Mouse (Mus musculus): ENCODE results near the gene Mrpl4.

The Mrpl4 gene

DNA sequence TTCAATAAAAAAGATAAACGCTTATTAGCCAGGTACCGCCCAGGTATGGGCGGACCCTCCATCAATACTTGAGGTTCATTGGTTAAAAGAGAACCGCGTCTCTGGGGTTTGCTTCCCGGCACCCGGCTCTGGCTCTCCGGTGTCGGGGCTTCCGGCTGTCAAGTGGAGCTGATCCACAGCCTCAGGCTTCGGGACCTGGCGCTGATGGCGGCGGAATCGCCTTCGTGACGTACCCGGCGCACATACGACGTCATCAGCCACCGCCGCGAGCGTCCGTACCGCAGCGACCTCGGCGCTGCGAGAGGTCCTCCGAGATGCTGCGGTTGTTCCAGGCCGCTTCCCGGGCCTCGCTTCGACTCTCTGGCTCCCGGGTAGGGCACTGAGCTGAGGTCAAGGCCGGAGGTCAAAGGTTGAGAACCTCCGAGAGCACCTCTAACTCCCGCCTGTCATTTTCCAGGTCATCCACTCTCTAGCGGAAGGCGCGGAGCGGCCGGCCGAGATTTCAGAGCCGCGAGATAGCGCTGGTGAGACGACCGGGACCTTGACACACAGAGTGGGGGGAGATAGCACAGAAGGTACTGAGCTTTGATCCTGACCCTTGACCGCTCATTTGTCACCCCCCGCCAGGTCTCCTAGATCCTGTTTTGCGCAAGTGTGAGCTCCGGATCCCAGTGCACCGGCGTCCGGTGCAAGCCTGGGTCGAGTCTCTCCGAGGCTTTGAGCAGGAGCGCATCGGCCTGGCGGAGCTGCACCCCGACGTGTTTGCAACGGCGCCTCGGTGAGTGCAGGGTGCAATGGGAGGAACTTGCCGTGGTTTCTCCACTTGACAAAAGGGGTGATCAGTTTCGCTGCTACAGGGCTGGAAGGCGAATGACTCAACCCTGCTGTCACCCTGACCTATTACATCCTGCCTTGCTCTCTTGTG is at the start of gene Mrpl4:
Gene Mrpl4, plus strand, starts transcription at position 112 of the 925 bp plus-strand sequence.
- peak; percentile 74 for DNase-seq (ENCODE audit: low read depth, low spot score)

DNA sequence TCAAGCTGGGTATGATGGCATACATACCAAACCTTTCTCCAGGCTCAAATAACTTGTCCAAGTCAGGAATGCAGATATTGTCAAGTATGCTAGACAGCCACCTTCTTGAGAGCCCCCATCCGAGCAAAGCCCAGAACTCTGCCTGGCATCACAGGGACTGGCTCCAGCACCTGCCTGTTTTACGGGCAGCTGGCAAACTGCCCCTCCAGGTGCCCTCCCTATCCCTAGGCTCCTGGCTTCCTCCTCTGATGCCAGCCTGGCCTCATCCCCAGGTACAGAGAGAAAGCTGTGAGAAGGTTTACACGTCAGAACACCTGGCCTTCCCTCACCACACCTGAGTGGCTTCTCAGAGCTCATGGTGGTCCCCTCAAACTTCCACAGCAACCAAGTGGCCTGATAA is 45.5 kb upstream of the Mrpl4 start:
- no peak for DNase-seq (ENCODE audit: low read depth, low spot score)

DNA sequence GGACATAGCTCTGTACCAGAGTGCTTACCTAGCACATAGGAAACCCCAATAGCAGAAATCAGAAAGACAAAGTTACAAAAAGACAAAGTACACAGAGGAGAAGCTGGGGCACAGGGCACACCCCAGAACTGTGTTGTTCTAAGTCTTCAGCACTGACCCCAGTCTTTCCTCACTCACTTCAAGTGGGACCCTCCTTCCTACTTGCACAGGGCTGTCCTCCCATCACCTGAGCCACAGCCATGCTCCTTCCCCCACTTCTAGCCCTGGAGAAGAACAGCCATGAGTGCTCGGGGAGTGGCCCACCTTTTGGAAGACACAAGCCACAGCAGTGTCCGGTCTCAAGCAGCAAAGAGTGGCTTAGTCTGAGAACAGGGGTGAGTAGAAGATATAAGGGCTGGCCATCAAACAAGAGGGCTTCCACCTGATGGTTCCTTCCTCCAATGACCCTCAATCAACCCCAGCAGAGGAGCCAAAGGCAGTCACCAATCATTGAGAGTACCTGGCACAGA is 43.1 kb upstream of the Mrpl4 start, which contains the start of gene Dnmt1:
Gene Dnmt1, minus strand, starts transcription at position 459 of the 509 bp plus-strand sequence.
- no peak for DNase-seq (ENCODE audit: low read depth, low spot score)

DNA sequence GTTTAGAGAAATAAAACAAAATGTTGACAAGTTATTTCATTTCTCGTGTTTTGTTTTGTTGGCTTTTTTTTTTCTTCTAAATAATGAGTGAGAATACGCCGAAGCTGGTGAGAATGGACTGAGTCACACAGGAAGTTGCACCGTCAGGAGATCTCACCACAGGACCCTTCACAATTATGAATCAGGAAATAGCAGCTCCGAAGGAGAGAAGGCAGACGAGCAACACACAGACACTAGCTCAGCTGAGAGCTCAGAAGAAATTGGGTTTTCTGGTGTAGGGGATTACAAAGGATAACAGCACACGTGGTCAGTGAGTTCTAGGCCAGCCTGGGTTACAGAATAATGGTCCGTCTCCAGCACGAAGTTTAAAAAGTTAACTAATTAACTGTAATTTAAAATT is 41.0 kb upstream of the Mrpl4 start:
- no peak for DNase-seq (ENCODE audit: low read depth, low spot score)

DNA sequence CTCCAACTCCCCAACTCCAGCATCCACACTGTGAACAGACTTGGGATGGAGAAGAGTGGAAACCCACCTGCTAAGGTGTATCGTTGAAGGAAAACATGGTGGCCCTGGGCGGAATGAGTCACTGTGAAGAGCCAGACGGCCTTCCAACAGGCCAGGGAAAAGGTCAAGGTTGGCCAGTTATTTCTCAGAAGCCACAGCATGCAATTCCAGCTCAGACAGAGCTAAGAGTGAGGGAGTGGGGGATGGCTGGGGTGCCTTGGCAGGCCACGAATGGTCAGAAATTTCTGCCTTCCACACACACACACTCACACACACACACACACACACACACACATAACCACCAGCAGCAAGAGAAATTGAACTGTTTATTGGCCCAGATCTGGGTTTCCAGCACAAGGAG is 36.9 kb upstream of the Mrpl4 start:
- no peak for DNase-seq (ENCODE audit: low read depth, low spot score)

DNA sequence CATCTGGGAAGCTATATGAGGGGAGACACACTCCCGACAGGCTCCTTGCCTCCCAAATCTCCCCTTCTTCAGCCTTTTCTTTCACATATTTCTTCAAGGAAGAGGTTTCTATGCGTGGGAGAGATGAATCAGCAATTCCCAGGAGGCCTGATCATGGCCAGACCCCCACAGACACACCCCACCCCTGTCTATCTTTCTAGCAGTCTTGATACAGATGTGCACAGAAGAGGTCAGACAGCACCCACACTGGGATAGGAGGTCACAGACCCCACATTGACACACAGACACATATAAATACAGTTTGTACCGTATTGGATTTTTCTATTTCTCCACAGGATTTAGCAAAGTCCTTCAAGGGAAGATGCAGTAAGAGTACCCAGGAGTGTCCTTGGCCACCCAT is 36.5 kb upstream of the Mrpl4 start:
- DNase-seq (ENCODE audit: low read depth, low spot score): no peak

DNA sequence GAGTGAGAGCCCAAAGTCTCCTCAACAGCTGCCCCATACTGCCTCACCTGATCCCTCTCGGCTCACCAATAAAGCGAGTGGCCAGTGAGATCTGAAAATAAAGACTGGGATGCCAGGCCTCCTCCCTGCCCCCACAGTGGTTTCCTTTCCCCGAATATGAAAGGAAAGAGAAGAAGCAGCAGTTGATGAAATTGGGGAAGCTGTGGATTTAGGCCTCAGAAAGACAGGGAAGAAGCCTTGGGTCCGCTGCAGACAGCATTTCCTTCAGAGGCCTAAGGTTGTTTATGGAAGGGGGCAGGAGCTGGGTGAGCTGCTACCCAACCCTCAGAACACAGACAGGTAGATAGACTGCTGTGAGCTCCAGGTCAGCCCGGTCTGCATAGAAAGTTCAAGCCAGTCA is 35.8 kb upstream of the Mrpl4 start:
- no peak for DNase-seq (ENCODE audit: low read depth, low spot score)

DNA sequence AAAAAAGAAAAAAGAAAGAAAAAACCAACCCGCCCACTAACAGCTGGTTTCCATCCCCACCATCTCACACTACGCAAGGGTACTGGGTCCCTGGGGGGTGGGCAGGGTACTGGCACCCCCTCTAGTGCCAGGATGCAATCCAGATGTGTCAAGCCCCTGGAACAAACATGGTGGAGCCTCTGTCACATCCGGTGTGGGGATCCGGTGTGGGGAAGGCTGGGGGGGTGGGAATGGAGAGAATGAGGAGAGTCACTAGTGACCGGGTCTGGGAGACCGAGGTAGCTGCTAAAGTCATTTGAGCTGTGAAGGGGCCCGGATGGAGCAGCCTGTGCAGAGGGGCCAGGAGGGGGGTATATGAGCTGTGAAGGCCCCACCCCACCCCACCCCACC is 30.8 kb upstream of the Mrpl4 start:
- DNase-seq (ENCODE audit: low read depth, low spot score): no peak

DNA sequence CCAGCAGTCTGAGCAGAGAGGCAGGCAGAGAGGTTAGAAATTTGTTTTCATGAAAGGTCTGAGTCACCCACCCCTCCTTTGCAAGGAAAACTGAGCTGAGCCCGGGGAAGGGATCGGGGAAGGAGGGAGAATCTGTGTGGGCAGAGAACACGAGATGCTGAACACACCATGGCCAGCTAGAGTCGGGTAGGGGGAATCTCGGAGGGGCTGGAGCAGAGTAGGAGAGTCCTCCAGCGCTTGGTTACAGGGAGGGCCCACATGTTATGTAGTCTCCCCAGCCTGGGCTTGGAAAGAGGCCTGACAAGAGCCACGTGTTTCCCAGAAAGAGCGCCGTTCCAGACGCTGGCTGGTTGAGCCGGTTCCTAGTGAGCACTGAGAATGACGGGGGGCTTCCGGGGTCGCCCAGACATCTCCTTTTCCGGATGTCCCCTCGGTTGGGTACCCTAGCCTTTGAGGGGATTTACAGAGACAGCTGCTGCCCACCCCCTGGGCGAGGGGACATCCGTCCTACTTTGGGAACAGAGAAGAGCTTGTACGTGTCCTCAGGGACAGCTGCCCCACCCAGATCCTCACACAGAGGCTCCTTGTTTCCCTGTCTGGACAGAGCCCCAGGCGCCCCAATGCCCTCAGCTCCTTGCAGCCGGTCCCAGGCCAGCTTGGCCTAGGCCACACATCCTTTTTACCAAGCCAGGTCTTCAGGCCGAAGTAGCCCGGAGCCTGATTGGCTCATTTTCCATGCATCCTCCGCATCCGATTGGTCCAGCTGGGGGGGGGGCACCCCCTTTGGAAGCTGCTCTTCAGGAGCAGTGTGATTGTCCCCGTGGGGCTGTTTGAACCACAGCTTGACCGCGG is 30.2 kb upstream of the Mrpl4 start:
- no peak for DNase-seq (ENCODE audit: low read depth, low spot score)

DNA sequence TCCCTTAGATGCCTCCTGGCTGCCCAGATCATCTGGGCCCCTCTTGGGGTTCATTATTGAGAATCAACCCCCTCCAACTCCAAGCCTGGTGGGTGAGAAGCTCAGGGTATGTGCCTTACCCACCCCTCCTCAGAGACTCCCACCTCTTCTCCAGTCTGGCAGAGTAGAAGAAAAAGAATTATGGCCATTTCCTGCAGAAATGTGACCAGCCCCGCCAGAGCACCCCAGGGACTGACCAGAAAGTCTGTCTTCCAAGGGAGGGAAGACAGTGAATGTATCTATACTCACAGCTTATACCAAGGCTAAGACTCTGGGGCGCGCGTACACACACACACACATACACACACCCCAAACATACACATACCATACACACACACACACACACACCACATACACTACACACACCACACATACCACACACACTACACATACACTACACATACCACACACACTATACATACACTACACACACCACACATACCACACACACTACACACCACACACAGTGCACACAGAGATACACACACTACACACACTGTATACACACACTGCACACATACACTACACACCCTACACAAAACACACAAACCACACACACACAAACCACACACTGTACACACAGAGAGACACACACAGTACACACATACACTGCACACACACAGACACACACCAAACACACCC is 29.4 kb upstream of the Mrpl4 start:
- no peak for DNase-seq (ENCODE audit: low read depth, low spot score)

DNA sequence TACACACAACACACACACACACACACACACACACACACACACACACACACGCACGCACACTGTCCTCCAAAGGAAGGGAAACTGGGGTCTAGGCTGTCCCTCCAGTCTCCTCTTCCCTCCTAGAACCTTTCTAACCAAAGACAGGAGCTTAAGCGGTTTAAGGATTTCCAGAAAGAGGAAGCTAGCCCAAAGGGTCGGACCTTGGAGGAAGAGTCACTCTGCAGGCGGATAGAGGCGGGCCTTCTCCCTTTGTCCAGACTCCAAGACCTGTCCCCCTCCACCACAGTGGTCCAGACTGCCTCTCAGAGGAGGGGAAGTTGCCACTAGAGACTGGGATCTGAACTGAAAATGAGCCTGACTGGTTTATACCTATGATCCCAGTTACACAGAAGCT is 28.9 kb upstream of the Mrpl4 start:
- DNase-seq (ENCODE audit: low read depth, low spot score): no peak

DNA sequence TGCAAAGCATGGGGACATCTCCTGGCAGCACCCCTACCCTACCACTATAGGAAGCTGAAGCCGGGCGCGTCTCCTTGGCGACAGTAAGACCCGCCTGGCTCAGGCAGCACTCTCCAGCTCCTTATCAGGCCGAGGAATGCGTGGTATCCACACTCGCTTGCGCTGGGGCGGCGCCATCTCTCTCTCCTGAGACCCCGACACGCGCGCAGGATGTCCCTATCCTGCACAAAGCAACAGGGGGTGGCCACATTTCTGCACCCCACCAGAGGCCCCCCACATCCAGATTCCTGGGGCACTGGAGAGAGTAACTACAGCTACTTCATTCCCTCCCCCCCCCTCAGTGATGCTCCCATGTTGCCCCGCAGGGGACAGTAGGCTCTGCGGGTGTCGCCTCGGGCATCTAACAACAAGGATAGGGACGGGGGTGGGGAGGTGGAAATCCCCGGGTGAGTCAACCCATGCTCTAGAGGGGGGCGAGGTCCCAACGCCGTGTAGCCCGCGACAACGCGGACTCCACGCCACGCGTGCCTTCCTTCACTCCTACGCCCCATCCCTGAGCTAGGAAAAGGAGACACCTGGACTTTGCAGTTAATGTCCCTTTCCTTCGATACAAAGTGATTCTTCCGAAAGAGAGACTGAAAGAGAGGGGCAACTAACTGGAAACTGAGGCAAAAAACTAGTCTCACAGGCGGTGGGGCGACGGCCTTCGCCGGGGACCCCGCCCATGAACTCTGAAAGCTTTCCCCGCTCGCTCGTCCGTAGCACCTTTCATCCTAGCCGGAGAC is 26.9 kb upstream of the Mrpl4 start:
- no peak for DNase-seq (ENCODE audit: low read depth, low spot score)

DNA sequence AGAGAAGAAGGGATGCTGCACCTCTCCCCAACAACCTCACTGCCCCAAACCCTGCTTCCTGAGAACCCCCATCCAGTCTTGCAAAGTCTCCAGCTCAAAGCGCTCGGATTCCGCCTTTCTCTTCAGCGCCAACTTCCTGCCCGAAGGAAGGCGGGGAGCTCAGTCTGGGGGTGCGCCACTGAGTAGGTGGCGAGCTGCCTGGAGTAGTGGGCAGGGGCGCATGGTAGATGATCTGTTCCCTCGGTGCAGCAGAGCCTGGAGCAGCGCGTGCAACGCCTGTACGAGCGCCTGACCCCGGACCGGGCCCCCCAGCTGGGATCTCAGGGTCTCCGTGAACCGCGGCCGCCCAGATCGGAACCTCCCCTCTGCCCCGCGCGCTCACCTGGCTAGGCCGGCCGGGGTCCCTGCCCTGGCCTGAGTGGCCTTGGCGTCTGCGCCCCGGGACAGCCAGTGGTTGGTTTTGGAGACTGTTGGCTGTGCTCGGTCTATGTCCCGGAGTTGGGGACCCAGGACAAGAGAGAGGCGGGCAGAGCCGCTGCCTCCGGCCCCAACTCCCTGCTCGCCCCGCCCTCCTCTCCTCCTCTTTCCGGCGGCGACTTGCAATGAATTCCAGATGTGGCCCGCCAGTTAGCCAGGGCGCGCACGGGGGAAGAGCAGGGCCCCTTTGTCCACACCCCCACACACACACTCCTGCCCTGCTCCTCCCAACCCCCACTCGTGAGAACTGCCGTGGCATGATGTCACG is 26.1 kb upstream of the Mrpl4 start, which contains the start of gene S1pr2:
Gene S1pr2, minus strand, starts transcription at position 566 of the 745 bp plus-strand sequence.
- DNase-seq (ENCODE audit: low read depth, low spot score): no peak

DNA sequence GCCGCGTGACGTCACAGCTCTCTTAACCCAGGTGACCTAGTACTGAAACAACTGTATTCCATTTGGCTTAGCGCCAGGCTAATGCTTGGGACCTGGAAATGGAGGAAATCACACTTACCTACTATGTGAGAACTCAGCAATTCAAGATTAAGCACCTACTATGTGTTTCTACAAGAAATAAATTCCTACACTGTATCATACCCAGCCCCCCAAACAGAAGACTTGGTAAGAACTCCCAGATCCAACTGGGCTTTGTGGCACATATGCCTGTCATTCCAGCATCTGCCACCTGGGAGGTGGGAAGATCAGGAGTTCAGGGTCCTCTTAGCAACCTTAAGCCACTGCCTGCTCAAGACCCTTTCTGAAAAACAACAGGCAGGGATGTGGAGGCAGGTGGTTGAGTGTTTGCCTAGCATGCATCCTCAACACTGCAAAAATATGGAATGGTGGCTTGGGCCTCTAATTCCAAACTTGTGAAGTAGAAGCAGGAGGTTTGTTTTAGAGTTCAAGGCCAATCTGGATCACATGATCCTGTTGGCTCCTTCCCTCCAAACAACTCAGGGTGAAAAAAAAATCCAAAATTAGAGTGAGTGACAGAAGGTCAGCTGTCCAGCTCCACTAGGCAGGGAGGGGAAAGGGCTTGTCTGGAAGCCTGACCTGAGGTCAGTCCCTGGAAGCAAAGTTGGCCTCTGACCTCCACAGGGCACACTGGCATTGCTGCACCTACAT is 25.4 kb upstream of the Mrpl4 start:
- DNase-seq (ENCODE audit: low read depth, low spot score): no peak

DNA sequence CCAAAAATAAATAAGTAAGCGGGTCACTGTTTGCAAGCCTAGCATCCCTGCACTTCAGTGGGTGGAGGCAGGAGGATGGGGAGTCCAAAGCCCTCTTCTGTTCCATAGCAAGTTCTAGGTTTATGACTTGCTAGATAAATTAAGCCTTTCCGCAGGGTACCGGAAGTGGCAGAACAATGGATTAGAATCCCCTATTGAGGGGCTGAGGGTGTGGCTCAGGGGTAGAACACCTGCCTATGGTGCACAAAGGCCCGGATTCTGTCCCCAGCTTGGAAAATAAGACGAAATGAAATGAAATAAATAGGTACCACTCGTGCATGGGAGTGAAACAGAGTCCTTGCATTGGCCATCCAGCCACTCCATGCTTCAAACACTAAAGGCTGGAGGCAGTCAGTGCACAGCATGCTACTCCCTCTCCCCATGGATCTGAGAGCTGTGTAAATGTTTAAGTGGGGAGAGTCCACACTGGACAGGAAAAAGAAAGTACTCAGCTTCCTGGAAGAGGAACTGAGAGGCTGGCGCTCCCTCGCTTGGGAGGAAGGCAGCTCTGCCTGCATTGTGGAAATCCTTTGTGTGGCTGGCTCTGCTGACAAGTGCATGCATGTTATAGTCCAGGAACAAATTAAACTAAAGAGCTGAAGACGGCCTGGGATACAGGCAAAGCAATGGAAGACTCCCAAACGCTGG is 24.0 kb upstream of the Mrpl4 start:
- no peak for DNase-seq (ENCODE audit: low read depth, low spot score)

DNA sequence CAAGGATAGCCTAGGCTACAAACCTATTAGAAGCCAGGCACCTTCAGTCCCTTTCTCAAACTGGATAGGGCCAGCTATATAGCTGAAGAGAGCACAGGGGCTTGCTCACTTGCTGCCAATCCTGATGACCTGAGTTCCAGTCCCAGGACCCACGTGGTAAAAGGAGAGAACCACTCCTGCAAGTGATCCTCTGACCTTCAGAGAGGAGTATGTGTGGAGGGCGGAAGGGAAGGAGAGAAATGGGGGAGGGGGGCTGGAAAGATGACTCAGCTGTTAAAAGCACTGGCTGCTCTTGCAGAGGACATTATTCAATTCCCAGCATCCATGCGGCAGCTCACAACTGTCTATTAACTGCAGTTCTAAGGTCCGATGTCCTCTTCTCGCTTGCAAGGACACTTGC is 23.4 kb upstream of the Mrpl4 start:
- DNase-seq (ENCODE audit: low read depth, low spot score): no peak

DNA sequence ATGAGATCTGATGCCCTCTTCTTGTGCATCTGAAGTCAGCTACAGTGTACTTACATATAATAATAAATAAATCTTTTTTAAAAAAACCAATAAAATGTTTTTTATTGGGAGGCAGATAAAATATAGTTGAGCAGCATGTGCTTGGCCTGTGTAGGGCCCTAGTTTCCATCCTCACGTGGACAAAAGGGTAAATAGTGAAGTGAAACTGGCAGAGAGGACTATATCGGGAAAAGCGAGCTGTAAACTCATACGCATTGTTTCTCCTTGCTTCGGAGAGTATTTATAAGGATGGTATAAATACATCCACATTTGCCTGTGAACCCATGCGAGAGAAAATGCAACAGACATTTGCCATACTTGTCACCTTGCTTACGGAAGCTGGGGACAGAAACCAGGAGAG is 22.8 kb upstream of the Mrpl4 start:
- DNase-seq (ENCODE audit: low read depth, low spot score): no peak

DNA sequence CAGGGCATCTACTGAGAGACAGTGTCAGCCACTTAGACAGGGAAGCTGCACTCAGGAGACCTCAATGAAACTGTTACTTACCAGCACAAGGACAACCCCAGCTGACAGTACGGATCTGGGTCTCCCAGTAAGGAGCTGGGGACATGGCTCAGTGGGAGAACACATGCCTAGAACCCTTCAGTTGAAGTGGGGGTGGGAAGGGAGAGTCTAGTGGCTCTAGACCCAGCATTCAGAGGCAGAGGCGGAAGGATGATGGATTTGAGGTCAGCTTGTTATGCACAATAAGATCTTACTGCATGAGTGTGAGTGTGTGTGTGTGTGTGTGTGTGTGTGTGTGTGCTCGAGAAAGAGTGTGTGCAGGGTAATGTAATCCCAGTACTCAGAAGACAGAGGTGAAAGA is 20.4 kb upstream of the Mrpl4 start:
- DNase-seq (ENCODE audit: low read depth, low spot score): no peak

DNA sequence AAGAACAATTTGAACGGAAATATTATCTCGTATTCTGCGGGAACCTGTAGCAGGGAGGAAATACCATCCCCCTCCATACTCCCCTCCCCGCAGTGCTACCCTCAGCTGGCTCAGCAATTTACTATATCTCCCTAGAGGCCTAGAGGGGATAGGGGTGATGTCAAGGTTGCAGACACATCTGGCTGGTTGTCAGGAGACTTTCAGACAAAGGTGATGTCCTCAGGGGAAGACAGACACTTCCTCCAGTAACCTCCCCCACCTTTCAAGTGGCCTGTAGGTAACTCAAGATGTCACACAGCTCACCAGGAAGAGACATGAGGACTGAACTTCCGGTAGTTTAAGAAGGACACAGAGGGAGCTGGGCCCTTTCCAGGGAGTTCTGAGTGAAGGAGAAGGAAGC is 19.4 kb upstream of the Mrpl4 start:
- DNase-seq (ENCODE audit: low read depth, low spot score): no peak
